Mouse (Mus musculus): ENCODE measurements around the gene Cpne1.

Cpne1 gene

GRCm38 (mm10) chr2:156079674-156080073 lies 32.1 kb downstream of the Cpne1 start:
- no peak for DNase-seq (ENCODE audit: low spot score in 2 of 2)

GRCm38 (mm10) chr2:156079183-156079560 lies 32.6 kb downstream of the Cpne1 start:
- no peak for DNase-seq (ENCODE audit: low spot score in 2 of 2)

GRCm38 (mm10) chr2:156078421-156079182 lies 33.2 kb downstream of the Cpne1 start:
- DNase-seq (ENCODE audit: low spot score in 2 of 2) = no peak

- no peak for DNase-seq (ENCODE audit: low spot score in 2 of 2)
These were observed 34.3 kb downstream of the Cpne1 start for GRCm38 (mm10) chr2:156077461-156077860.

GRCm38 (mm10) chr2:156073725-156074124 lies 38.0 kb downstream of the Cpne1 start:
- no peak for DNase-seq (ENCODE audit: low spot score in 2 of 2)

GRCm38 (mm10) chr2:156071236-156071635 lies 40.5 kb downstream of the Cpne1 start:
- no peak for DNase-seq (ENCODE audit: low spot score in 2 of 2)

GRCm38 (mm10) chr2:156067916-156068315 lies 43.8 kb downstream of the Cpne1 start:
- DNase-seq (ENCODE audit: low spot score in 2 of 2) = no peak

GRCm38 (mm10) chr2:156066126-156066525 lies 45.6 kb downstream of the Cpne1 start:
- no peak for DNase-seq (ENCODE audit: low spot score in 2 of 2)

GRCm38 (mm10) chr2:156065099-156066041 lies 46.4 kb downstream of the Cpne1 start, which contains the start of gene Spag4:
Gene Spag4 (plus strand): TSS chr2:156065175.
- DNase-seq (ENCODE audit: low spot score in 2 of 2) = peak; percentile 61 to 62

- no peak for DNase-seq (ENCODE audit: low spot score in 2 of 2)
These were observed 58.9 kb downstream of the Cpne1 start, which contains the start of gene Fer1l4 for GRCm38 (mm10) chr2:156052816-156053215. Gene Fer1l4 (minus strand): TSS chr2:156052947.

- no peak for DNase-seq (ENCODE audit: low spot score in 2 of 2)
These were observed 63.8 kb downstream of the Cpne1 start for GRCm38 (mm10) chr2:156047929-156048328.

GRCm38 (mm10) chr2:156042903-156043302 lies 68.9 kb downstream of the Cpne1 start:
- DNase-seq (ENCODE audit: low spot score in 2 of 2) = no peak

GRCm38 (mm10) chr2:156039390-156039789 lies 72.4 kb downstream of the Cpne1 start:
- no peak for DNase-seq (ENCODE audit: low spot score in 2 of 2)

- no peak for DNase-seq (ENCODE audit: low spot score in 2 of 2)
These were observed 86.3 kb downstream of the Cpne1 start for GRCm38 (mm10) chr2:156025482-156025881.

All from frontal cortex, postnatal 36 days (tissue).